Mouse (Mus musculus): ENCODE data around the gene Ttc3. TPM values are rescaled to one million over a fixed set of nuclear protein-coding genes. Genes with fewer than 3 reads are reported as not detected.
"Not testable (repeated sequence)": the region's sequence is repeated elsewhere in the genome, so short reads cannot be mapped to it uniquely, and the experiment has no call there.

The Ttc3 gene
- total RNA-seq, 1 experiment from 2014 or later: 73.8 TPM

DNA sequence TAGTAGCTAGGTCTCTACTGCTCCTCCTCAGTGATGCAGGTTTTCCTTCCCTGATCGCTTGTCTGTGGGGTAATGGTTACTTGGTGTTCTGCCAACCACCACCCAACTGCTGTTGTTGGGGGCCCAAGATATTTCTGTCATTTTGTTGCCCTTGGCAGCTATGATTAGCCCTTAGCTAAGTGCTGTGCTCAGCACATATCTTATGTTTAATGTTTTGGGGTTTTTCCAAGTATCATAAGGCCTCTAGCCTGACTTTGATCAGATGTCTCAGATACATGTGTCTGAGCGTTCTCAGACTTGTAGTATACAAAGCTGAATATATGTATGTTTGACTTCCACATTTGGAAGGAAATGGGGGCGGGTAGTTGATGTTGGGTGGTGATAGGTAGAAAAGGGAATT, 40.9 kb downstream of the Ttc3 start:
- ATAC-seq (ENCODE audit: extremely low read depth, insufficient number of reproducible peaks, low FRiP score, poor library complexity, severe bottlenecking): no peak

DNA sequence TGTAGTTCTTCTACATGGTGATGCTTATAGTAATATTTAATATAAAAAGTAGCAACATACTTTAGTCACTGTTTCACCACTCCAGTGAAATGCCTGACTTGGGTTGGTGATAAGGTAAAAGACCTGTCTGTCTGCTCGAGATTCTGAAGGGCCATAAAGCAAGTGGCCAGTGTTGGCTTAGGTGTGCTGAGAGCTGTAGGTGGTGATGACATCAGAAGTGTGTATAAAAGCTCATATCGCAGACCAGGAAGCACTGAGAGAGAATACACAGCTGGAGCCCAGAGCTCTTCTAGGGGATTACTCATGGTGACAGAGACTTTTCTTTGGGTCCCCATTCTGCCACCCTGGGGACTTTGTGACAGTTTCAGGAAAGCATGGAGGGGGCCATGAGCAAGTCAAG, 41.8 kb downstream of the Ttc3 start:
- no peak for ATAC-seq (ENCODE audit: extremely low read depth, insufficient number of reproducible peaks, low FRiP score, poor library complexity, severe bottlenecking)

DNA sequence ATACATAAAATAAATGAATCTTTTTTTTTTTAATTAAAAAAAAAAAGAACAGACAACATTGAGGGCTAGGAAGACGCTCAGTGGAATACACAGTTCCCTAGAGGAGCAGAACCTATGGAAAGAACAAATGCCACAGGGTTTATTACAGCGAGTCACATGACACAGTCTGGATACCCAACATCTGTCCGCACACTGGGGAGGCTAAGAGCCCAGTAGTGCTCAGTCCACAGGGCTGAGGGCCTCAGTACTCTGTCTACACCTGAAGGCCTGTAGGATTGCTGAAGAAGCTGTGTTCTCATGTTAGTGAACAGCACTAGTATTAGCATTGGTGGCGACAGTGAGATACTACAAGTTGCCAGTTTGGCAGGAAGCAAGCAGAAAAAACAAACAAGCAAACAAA, 42.3 kb downstream of the Ttc3 start:
- no peak for ATAC-seq (ENCODE audit: extremely low read depth, insufficient number of reproducible peaks, low FRiP score, poor library complexity, severe bottlenecking)

DNA sequence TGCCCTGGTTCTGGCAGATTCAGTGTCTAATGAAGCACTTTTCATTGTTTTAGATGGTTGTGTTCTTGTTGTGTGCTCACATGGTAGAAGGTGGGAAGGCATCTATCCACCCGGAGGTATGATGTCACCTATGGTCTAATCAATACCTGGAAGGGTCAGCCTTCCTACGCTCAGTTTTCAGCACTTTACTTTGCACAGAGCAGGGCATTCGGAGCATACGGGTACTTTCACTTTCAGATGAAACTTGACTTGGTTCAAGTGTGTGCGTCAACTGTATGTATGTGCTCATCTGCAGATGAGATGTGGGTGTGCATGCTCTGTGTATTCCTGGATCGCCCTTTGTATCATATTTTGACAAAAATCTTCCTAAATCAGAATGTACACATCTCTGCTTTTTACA, 43.7 kb downstream of the Ttc3 start:
- no peak for ATAC-seq (ENCODE audit: extremely low read depth, insufficient number of reproducible peaks, low FRiP score, poor library complexity, severe bottlenecking)

DNA sequence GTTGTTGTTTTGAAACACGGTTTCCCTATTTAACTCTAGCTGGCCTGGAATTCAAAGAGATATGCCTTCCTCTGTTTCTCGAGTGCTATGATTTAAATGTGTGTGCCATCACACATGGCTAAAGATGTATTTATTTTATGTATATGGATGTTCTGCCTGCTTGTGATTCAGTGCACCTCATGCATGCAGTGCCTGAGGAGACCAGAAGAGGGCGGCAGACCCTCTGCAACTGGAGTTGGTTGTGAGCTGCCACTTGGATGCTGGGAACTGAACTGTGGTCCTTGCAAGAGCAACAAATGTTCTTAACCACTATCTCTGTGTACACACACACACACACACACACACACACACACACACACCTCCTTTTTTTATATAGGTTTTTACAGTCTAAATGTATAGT, 50.1 kb downstream of the Ttc3 start:
- ATAC-seq (ENCODE audit: extremely low read depth, insufficient number of reproducible peaks, low FRiP score, poor library complexity, severe bottlenecking): no peak

DNA sequence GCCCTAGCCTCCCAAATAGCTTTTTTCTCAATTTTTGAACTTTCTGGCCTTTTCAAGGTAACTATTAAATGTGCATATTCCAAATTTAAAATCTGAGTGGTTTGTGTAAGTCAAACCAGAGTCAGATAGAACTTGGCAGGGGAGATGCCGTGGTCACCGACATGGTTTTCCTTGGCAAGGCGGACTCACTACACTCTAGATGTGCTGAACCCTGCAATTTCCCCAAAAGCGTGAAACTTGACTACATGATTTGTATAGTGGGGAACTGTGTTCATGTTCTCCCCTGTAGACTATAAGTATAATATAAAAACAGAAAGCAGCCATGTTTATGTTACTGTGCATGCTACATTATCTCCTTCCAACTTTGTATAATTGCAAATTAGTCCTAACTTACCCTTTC, 58.5 kb downstream of the Ttc3 start:
- ATAC-seq (ENCODE audit: extremely low read depth, insufficient number of reproducible peaks, low FRiP score, poor library complexity, severe bottlenecking): no peak

DNA sequence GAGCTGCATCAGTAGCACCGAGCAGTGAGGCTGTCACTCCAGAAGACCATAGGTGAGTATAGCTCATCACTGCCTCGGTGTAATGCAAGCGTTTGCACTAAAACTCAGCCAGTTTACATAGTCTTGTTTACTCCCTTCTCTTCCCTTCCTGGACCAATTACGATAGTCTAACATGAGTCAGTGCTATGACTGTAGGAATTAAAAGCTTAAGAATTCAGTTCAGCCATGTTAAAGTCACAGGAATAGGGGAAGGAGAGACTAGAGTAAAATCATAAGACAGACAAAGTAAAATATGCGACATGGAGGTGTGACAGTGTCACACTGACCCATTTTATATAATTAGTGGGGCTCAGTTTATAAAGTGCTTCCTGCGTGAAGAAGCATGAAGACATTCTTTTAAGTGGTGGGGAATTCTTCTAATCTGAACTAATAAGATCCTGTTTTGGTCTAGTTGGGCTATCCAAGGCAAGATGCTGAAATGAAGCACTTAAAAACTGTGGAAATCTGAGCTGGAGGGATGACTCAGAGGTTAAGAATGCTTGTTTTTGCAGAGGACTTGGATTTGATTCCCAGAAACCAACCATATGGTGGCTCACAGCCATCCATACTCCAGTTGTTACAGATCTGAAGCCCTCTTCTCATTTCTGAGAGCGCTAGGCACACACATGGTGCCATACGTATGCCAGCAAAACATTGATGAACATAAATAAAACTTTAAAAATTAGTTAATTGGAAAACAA, 65.2 kb downstream of the Ttc3 start:
- ATAC-seq (ENCODE audit: extremely low read depth, insufficient number of reproducible peaks, low FRiP score, poor library complexity, severe bottlenecking): no peak

DNA sequence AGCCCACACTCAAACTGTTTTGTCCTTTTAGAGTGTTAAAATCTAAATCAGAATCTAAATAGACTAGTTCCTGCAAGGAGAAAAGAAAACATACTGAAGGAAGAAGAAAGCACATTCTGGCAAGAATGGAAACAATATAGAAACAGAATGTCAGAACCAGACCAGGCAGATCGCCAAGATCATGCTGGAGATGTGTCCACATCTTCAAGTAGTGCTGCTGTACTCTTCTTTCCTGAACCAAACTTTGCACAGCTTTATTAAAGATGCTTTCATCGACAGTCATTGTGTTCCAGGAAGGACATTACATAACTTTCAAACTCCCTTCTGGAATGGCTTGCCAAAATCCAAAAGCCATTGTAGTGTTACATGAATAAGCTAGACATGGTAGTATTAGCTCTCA, 66.4 kb downstream of the Ttc3 start:
- ATAC-seq (ENCODE audit: extremely low read depth, insufficient number of reproducible peaks, low FRiP score, poor library complexity, severe bottlenecking): no peak

DNA sequence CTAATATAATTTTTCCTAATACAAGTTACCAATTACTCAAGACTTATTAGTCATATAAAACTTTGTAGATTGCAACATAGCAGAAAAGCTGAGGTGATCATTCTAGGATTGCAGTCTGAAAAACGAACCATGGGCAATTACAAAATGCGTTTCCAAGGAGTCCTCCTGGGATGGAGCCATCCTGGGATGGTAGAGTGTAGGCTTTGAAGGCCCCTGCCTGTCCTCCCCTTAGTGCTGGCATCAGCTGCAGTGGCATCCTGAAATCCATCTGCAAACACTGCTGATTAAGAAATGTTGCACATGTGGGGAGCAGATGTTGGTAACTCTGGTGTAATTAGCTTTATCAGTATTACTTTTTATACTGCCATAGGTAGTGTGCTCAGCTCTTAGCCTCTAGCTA, 70.9 kb downstream of the Ttc3 start:
- ATAC-seq (ENCODE audit: extremely low read depth, insufficient number of reproducible peaks, low FRiP score, poor library complexity, severe bottlenecking): no peak

DNA sequence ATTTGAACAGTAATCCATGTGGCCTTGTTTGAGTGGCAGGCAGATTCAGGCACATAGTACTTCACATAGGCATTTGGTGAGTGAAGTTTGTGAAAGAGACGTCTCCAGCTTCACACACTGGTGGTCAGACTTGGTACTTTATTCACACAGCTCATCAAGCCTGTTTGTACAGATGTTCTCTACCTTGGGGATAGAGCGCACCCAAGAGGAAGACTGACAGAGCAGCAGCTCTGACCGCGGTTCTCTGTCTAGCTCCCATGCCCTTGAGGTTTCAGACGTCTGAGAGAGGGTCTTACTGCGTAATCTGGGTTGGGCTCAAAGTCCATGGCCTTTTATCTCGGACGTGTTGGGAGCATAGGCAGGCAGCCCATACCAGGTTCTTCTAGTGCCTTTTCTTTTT, 78.7 kb downstream of the Ttc3 start:
- no peak for ATAC-seq (ENCODE audit: extremely low read depth, insufficient number of reproducible peaks, low FRiP score, poor library complexity, severe bottlenecking)

DNA sequence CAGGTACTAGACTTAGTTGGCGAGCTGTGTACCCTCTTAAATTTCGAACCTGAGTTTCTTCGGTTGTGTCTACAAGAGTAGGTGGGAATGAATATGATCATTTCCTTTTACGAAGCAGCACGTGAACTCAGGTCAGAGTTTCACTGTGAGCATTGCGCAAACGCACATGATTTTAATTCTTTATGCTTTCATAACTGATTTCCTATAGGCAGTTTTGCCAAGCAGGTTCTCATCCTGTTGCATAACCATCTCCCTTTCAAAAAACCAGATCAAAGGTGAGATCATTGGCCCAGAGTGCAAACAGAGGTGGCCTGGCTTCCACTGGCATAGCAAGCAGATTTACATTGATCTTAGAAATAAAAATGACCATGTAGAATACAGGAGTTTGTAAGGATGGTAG, 79.2 kb downstream of the Ttc3 start:
- ATAC-seq (ENCODE audit: extremely low read depth, insufficient number of reproducible peaks, low FRiP score, poor library complexity, severe bottlenecking): no peak

DNA sequence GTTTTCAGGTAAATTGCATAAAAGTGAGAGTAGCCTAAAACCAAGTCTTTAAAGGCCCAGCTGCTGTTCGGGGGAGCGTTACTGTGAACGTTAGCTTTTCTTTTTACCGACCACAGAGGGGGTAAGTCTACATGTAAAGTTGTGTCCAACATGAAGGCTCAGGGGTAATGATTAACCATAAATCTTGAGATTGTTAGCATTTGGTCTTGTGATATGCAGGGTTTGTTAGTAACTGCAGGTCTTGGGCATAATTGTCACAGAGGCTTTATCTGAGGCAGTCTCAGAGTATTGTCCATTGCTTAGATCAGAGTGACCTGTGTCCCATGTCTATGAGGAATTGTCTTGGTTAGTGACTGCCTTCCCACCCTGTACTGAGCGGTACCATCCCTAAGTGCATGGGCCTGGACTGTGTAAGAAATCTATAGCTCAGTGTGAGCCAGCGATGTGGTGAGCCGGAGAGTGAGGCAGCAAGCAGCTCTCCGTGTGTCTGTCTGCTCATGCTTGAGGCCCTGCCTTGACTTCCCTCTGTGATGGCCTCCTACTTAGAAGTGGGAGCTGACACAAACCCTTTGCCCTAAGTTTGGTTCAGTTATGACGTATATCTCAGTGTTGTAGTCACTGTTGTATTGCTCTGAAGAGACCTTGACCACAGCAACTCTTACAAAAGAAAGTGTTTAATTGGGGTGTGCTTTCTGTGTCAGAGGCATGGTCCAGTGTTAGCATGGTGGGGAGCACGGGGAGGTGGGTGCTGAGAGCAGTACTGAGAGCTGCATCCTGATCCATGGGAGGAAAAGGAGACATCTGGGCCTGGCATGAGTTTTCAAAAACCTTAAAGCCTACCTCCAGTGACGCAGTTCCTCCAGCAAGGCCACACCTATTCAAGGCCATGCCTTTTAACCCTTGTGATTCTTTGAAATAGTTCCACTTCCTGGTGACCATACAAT, 81.4 kb downstream of the Ttc3 start:
- ATAC-seq (ENCODE audit: extremely low read depth, insufficient number of reproducible peaks, low FRiP score, poor library complexity, severe bottlenecking): no peak

DNA sequence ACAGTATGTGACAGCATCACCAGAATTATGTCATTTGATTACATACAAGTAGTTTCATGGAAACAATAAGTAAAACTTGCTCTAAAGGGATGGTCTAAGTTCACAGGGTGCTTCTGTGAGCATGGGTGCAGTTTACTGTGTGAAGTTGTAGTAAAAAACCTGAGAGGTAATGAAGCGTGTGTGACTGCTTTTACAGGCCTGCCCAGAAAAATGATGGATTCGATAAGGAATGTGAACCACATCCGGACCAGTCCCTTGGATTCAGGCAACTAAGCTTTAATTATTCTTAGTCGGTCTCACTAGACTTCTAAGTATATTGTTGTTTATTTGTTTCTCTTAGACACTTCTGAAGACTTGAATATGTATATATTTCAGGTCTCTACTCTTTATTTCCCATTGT, 82.3 kb downstream of the Ttc3 start:
- ATAC-seq (ENCODE audit: extremely low read depth, insufficient number of reproducible peaks, low FRiP score, poor library complexity, severe bottlenecking): no peak

DNA sequence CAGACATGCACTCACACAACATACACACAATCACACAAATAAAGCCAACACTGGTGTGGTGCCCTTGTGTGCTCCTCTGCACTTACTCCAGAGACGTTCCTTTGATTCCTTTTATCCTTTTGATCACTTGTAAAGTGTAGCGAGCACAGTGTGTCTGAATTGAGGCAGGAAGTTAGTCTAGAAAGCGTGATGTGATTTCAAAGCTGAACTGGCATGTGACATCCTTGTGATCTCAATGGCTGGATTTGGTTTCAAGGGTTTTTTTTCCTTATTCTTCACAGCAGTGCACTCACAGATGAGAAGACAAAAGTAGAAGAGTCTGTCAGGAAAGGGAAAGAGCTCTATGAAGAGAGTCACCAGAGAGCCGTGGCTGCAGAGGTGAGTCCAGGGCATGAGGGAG, 83.7 kb downstream of the Ttc3 start:
- no peak for ATAC-seq (ENCODE audit: extremely low read depth, insufficient number of reproducible peaks, low FRiP score, poor library complexity, severe bottlenecking)

DNA sequence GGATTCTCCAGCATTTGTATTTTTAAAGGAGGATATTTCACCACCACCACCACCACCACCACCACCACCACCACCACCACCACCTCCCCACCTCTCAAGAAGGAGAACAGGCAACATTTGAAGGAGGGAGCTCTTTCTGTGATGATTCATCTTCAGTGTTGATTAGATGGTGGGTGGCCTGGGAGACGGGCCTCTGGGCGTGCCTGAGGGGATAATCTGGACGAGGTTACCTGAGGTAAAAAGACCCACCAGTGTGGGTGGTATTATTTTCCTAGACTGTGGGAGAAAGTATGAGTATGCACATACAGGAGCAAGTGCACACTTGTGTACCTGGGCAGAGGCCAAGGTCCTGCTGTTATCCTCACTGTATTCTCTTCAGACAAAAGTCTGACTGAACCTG, 93.6 kb downstream of the Ttc3 start:
- ATAC-seq (ENCODE audit: extremely low read depth, insufficient number of reproducible peaks, low FRiP score, poor library complexity, severe bottlenecking): no peak

DNA sequence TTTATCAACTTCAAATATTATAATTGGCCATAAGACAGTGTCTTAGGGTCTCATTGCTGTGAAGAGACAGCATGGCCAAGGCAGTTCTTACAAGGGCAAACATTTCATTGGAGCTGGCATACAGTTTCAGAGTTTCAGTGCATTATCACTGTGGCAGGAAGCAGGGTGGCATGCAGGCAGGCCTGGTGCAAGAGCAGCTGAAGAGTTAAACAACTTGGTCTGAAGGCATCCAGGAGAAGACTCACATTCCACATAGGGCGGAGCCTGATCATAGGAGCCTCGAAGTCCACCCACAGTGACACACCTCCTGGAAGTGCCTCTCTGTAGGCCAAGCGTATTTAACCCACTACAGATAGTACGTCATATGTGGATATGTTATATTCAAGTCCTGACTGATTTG, 95.5 kb downstream of the Ttc3 start:
- no peak for ATAC-seq (ENCODE audit: extremely low read depth, insufficient number of reproducible peaks, low FRiP score, poor library complexity, severe bottlenecking)

DNA sequence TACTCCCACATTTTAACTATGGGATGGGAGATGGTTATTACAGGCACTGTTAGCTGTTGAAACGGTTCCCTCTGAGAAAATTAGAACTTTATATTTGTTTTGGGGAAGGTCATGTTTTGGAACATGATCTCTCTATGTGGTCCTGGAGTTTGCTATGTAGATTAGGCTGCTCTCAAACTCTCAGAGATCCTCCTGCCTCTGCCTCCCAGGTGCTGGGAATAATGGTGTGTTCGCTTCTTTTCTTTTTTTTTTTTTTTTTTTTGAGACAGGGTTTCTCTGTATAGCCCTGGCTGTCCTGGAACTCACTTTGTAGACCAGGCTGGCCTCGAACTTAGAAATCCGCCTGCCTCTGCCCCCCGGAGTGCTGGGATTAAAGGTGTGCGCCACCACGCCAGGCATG, 95.9 kb downstream of the Ttc3 start:
- not testable (repeated sequence) for ATAC-seq (ENCODE audit: extremely low read depth, insufficient number of reproducible peaks, low FRiP score, poor library complexity, severe bottlenecking)

DNA sequence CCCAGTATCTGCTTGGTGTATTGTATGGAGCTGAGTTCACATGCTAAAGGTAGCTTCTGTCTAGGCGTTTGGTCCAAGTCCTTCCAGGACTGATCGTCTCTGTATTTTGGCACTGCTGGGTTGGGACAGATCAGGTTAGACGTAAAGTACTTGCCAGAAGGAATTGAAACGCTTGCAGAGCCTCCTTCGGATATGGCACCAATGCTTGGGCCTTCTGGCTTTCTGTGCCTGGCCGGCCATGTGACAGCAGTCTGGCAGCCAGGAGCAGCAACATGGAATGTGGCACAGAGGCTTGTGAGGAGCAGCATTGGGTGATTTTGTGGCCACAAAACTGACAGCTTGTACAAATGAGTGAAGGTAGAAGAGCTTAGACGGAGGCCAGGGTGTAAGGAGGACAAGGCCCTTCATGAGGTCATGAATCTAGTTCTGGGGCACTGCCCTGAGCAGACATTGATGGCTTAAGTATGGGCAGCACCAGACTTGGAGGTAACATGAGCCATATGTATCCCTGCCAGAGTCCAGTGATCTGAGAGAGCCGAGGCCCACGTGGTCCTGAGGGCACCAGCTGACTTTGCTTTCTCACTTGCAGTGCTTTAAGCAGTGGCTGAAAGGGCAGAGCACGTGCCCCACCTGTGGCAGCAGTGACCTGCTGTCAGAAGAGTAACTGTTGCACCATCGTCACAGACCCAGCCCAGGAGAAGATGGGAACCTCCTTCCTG, 97.1 kb downstream of the Ttc3 start:
- 0 out of 2 replicates have a peak, but pooled peaks have one; percentile 19 for ATAC-seq (ENCODE audit: extremely low read depth, insufficient number of reproducible peaks, low FRiP score, poor library complexity, severe bottlenecking)

DNA sequence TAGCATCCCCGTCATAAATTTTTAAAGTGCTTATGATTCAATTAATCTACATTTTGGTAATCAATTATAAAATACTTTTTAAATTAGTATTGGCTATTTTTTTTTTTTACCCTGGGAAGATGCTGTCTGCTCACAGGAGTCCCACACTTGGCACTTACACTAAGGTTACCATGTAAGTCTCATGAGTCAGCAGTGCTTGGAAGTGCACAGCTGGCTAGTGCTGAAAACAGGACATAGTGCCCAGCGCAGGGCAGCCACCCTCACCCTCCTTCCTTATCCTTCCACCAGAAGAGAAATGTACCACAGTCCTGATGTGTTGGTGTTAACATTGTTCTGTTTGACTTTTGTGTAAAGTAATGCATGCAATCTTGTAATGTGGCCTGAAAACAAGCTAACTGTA, 98.0 kb downstream of the Ttc3 start:
- ATAC-seq (ENCODE audit: extremely low read depth, insufficient number of reproducible peaks, low FRiP score, poor library complexity, severe bottlenecking): no peak

DNA sequence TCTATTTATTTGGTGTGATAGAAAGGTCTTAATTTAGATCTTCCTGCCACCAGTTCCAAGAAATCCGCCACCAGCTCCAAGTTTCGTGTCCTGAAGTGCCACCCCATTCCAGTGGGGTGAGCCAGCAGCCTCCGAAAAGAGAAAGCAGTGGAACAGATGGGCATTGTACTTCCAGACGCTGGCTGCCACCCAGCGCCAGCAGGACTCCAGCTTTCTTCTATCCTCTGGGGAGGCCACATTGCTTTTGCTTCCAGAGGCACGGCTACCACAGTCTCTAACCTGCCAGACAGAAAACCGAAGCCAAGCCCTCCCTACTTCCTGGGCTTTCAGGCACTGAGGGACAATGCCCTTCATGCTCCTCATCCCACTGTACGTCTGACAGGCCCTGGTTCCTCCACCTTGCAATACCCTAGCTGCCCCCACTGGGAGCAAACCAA, 102.1 kb downstream of the Ttc3 start:
- no peak for ATAC-seq (ENCODE audit: extremely low read depth, insufficient number of reproducible peaks, low FRiP score, poor library complexity, severe bottlenecking)

Measured in neutrophil, adult 5-6 weeks (primary cell).